Mouse (Mus musculus): ENCODE data around the gene Sept11. TPM values are rescaled to one million over a fixed set of nuclear protein-coding genes. Genes with fewer than 3 reads are reported as not detected.

Gene Sept11
- polyA plus RNA-seq (2015; fragmentation: Nextera tagmentation; extraction: Ambion mirVana): 59.9 and 61.0 TPM in 2 replicates

- DNase-seq (ENCODE audit: low spot score): peak; percentile 86
These were observed at the start of gene Sept11 for GRCm38 (mm10) chr5:93092857-93093622. TSS of gene Sept11 (plus strand) at chr5:93093437.

GRCm38 (mm10) chr5:93043688-93044583 lies 49.3 kb upstream of the Sept11 start:
- no peak for DNase-seq (ENCODE audit: low spot score)

DNA sequence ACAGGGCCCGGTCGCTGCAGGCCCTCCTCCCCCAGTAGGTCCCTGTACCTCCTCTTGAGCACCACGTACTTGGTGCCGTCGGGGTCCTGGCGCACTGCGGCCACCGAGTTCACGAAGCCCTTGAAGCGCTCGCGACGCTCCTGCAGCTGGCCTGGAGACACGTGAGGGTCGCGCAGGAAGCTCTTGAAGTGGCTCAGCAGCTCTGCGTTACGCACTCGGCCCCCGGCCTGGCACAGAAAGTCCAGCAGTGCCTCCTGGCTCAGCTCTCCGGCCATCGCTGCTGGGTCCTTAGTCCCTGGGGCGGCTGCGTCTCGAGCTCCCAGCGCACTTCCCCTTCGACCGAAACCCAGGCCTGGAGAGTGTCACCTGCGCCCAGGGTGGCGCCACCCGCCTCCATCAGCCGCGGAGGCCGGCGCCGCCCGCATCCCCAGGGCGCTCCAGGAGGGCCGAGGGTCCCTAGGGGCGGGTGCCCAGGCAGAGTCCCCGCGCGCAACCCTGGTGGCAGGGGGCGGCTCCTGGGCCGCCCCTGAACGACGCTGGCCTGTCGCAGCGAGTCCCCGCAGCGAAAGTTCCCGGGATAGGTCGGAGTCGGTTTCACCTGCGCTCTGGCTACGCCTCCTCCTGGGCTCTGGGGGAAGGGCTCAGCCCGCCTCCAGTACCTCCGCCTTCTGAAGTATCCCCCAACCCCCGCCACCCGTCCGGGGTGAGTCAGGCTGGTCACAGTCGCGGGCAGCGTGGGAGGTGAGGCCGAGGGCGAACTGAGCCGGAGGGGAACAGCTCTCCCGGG lies 48.5 kb upstream of the Sept11 start, which contains the start of gene Sowahb:
TSS of gene Sowahb (minus strand) at position 439 of the 787 bp plus-strand sequence.
- no peak for DNase-seq (ENCODE audit: low spot score)

DNA sequence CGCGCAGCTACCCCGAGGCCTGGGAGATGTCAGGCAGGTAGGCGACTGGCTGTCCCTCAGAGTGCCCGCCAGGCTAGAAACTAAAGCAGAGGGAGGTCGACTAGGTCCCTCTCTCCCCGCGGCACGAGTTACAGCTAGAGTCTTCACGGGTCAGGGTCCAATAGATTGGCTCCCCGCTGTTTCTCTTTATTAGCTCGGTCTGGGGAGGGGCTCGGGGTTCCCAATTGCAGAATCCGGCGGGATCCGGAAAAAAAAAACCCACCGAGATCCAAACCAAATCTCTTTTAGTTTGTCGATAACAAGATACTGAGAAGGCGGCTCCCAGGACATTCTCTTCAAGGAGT lies 47.9 kb upstream of the Sept11 start:
- no peak for DNase-seq (ENCODE audit: low spot score)

- DNase-seq (ENCODE audit: low spot score): no peak
These were observed 46.9 kb upstream of the Sept11 start for GRCm38 (mm10) chr5:93046306-93046845.

GRCm38 (mm10) chr5:93048481-93049240 lies 44.6 kb upstream of the Sept11 start:
- DNase-seq (ENCODE audit: low spot score): no peak

DNA sequence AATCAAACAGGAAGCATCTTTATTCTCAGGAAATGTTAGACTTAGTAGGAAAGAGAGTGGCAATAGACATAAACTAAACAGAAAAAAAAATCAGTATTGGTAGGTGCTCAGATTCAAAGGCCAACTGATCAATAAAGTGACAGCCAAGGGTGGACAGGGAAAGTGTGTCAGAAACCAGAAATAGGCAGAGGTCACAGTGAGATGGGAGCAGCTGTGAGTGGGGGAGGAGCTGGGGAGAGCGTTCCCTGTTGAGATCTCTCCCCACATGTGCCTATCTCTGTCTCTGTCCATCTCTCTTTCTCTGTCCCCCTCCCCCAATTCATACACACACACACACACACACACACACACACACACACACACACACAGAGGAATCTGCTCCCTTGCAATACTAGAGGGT lies 43.3 kb upstream of the Sept11 start:
- no peak for DNase-seq (ENCODE audit: low spot score)

DNA sequence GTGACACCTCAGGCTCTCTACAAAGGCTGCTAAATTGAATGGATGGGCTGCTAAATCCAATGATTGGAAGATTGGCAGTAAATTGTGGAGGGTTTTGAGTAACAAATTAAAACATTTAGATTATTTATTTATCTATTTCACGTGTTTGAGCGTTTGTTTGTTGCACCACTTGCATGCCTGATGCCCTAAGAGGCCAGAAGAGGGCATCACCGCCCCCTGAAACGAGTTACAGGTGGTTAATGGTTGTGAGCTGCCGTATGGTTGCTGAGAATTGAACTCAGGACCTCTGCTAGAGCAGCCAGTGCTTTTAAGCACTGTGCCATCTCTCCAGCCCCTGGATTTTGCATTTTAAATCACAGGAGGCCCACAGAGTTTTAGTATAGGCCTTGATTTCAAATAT lies 42.2 kb upstream of the Sept11 start:
- DNase-seq (ENCODE audit: low spot score): no peak

GRCm38 (mm10) chr5:93051951-93052350 lies 41.3 kb upstream of the Sept11 start:
- no peak for DNase-seq (ENCODE audit: low spot score)

DNA sequence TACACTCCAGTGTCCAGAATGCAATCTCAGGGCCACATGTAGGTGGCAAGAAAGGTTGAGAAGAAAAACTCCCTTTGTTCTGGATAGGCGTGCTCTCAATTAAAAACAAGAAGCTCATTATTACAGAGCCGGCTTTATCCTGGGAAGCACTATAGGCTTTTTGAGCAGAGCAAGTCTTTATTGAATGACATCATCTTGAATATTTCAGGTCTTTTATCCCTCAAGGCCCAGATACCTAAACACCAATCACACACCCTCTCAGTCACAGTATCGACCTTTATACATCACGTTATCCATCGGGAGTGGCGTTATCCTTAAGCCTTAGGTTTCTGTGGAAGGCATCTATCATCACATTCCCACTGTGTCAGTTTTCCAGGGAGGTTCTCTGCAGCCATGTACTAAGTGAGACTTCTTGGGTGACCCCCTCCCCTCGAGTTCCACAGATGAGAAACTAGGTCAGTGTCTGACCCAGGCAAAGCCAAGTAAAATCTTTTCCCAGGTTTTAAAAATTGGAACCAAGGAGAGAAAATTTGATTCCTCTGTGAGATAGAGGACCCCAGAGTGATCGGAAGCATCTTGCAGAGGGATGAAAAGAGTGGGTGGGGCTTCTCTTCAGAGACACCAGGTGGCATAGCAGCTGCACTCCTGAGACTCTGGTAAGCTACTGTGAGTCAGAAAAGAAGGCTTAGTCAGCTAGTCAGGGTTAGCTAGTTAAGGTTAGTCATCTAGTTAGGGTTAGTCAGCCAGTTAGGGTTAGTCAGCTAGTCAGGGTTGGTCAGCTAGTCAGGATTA lies 39.4 kb upstream of the Sept11 start:
- no peak for DNase-seq (ENCODE audit: low spot score)

DNA sequence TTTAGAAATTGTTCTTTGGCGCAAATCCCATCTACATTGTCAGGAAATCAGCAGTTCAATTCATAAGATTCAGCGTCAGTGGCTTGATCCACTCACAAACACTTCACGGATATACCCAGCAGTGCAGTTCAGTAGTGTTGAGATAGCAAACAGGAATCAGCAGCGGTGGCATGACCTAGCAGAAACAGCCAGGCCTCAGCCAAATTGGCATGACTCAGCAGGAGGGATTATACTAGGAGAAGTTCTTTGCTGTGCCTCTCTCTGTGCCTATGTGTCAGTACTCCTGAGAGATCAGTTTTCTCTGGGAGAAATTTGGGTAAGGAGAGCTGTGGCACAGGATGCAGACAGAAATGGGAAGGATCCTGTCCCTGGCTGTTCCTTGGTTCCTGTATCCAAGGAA lies 32.4 kb upstream of the Sept11 start:
- no peak for DNase-seq (ENCODE audit: low spot score)

DNA sequence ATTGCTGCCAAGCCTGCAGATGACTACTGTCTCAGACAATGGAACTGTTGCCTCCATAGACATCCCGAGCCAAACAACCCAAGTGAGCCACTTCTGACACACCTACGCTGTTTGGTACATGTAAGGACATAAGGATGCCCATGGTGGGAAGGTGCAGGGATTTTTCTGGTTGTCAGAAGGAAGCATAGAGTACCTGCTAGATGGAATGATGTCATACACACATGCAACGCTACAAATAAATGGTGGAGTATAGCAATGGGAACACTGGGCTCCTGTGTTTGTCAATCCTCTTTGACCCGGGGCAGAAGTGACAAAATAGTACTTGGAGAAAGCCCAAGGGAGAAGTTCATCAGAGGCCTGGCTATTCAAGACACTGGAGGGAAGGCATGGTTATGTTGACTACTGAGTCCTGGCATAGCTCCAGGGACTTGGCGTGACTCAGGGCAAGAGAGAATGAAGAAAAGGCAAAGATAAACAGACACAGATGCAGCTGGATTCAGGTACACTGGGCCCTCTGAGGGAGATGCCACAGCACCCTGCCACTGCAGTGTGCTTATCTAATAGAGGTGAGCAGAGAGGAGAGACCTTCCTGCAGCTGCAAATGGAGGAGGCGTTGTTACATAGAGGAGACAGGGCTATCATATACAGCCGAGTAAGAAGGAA lies 15.4 kb upstream of the Sept11 start:
- no peak for DNase-seq (ENCODE audit: low spot score)

DNA sequence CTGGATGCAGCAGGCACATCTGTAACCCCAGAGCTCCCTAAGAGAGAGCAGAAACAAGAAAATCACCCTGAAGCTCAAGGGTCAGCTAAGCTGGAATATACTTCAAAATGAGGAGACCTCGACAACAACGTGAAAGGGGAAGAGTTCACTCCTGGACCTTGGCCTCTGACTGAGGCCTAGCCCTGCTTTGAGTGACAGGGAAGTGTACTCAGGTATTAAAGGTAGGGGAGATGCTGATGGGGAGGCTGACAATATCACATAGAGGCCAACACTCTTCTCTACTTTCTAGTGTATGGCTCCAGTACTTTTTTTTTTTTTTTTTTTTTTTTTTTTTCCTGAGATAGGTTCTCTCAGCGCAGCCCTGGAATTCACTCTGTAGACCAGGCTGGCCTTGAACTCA lies 13.6 kb upstream of the Sept11 start:
- no peak for DNase-seq (ENCODE audit: low spot score)

GRCm38 (mm10) chr5:93085015-93085598 lies 8.1 kb upstream of the Sept11 start:
- DNase-seq (ENCODE audit: low spot score): no peak

GRCm38 (mm10) chr5:93085900-93086299 lies 7.3 kb upstream of the Sept11 start:
- DNase-seq (ENCODE audit: low spot score): no peak

- no peak for DNase-seq (ENCODE audit: low spot score)
These were observed 2.0 kb upstream of the Sept11 start for GRCm38 (mm10) chr5:93091266-93091665.

GRCm38 (mm10) chr5:93092147-93092781 lies 973 bp upstream of the Sept11 start:
- peak; percentile 35 for DNase-seq (ENCODE audit: low spot score)
